8 mouse cellular contexts compared by ENCODE assay signal in genomic region chr2:101871179-101871578, GRCm38 (mm10). TPM values are rescaled to one million over a fixed set of nuclear protein-coding genes. Genes with fewer than 3 reads are reported as not detected.
A peak's percentile ranks its signal among the peaks of the same experiment; 100 is the strongest.
DNase-seq lines count a peak whose midpoint lies in the region; TF ChIP-seq lines count a peak whose summit lies in the region.

No protein-coding gene starts in this region.

- in situ Hi-C loops in ES-E14 (cut with MboI; ENCODE audit: low sequenced_read_pairs in 2 of 2, unreplicated experiment in 2 of 2) = no loop called here

- DNase-seq in kidney, adult 18-20 months = peak; percentile 55
- DNase-seq in kidney, adult 11 months = no peak
- DNase-seq in ES-E14 (ENCODE audit: low read depth, low spot score) = peak; percentile 59
- DNase-seq in embryo, embryonic 11.5 days (ENCODE audit: low read depth, low spot score) = peak; percentile 39
- peak; percentile 48 to 82 for DNase-seq in heart, postnatal 10 days
- peak; percentile 42 to 59 for DNase-seq in kidney, postnatal 4 days
- DNase-seq in thymus, postnatal 0 days (ENCODE audit: low spot score) = peak; percentile 60

- H3K9me3 ChIP-seq in ES-E14 (ENCODE audit: control insufficient read depth, insufficient read depth, low read depth, low read length) = no peaks in the 10 kb centered on the region
- no peaks in the 10 kb centered on the region for H3K9me3 ChIP-seq in megakaryocyte, embryonic 14.5 days

- intact Hi-C loops in heart, postnatal 10 days (cut with DNase I) = loop anchor here (2.0 kb wide), 3 partner anchors 42 to 164 kb away; no protein-coding TSS in a partner anchor

- no peak overlapping the region for H3K27ac ChIP-seq in ES-E14 (ENCODE audit: insufficient read depth, low read depth, low read length, poor library complexity, severe bottlenecking)

- peaks cover 40% of the 10 kb centered on the region for H3K27me3 ChIP-seq in megakaryocyte, embryonic 14.5 days (replicated peaks)

- peak overlapping the region in 1 of 2 experiments; percentile 38; a peak in 1 of 4 replicates for H3K4me3 ChIP-seq in ES-E14 (ENCODE audit: insufficient read depth in 1 of 2, low read depth in 1 of 2, low read length in 2 of 2, poor library complexity in 1 of 2, severe bottlenecking in 1 of 2)
- peak overlapping the region; percentile 86 for H3K4me3 ChIP-seq in megakaryocyte, embryonic 14.5 days (replicated peaks)

- peak overlapping the region; percentile 46; the same call in 1 of the 2 replicates for H3K9ac ChIP-seq in ES-E14 (ENCODE audit: insufficient read depth, low read depth, low read length, poor library complexity, severe bottlenecking)

- H3K4me1 ChIP-seq in ES-E14 (ENCODE audit: control insufficient read depth in 2 of 2, insufficient read depth in 2 of 2, low read length in 2 of 2, poor library complexity in 1 of 2) = no peaks in the 10 kb centered on the region; a peak in 1 of 4 replicates
- H3K4me1 ChIP-seq in megakaryocyte, embryonic 14.5 days = peaks cover 36% of the 10 kb centered on the region

- H3K36me3 ChIP-seq in ES-E14 (ENCODE audit: control insufficient read depth, insufficient read depth, low read length, poor library complexity, severe bottlenecking) = no peaks in the 10 kb centered on the region
- H3K36me3 ChIP-seq in megakaryocyte, embryonic 14.5 days (replicated peaks; ENCODE audit: low read length) = no peaks in the 10 kb centered on the region

TF ChIP-seq in ES-E14, 5 proteins besides CTCF, POLR2A, EP300 and RAD21:
- TF ChIP-seq ZC3H11A (IDR thresholded peaks at IDR 0.05; ENCODE audit: borderline replicate concordance, low read depth, low read length) (peak; percentile 52; the same call in 1 of the 2 replicates), MAFK (IDR thresholded peaks at IDR 0.05; ENCODE audit: insufficient read depth, low read depth, low read length) (no peak)

RNA-seq across cellular contexts. Expression of gene Prr5l, which starts 11.6 kb away (rescaled TPM):
- total RNA-seq in ES-E14 (2012; rRNA removed) = 3.5 and 4.5 TPM in 2 replicates
- 1 to 10 TPM; 2.6 to 4.0 TPM for total RNA-seq in heart, postnatal 10 days (2021)
- polyA plus RNA-seq in megakaryocyte, embryonic 14.5 days (2012; ENCODE audit: insufficient read depth, low replicate concordance) = 44.1 and 158 TPM in 2 replicates
- polyA plus RNA-seq in thymus, postnatal 0 days (2015; fragmentation: Nextera tagmentation; extraction: Ambion mirVana) = 4.5 and 5.1 TPM in 2 replicates

RNA-seq across cellular contexts. Expression of gene Commd9, which starts 14.9 kb away (rescaled TPM):
- total RNA-seq in ES-E14 (2012; rRNA removed) = 26.9 and 37.2 TPM in 2 replicates
- total RNA-seq in heart, postnatal 10 days (2021) = 10 to 100 TPM; 28.6 to 35.7 TPM
- 49.6 and 63.0 TPM in 2 replicates for polyA plus RNA-seq in megakaryocyte, embryonic 14.5 days (2012; ENCODE audit: insufficient read depth, low replicate concordance)
- 53.0 and 59.3 TPM in 2 replicates for polyA plus RNA-seq in thymus, postnatal 0 days (2015; fragmentation: Nextera tagmentation; extraction: Ambion mirVana)
